ENCODE assay signal across 9 mouse cellular contexts in genomic region chr4:108362321-108363261, GRCm38 (mm10). TPM values are rescaled to one million over a fixed set of nuclear protein-coding genes. Genes with fewer than 3 reads are reported as not detected.
DNase-seq lines count a peak whose midpoint lies in the region; ATAC-seq and TF ChIP-seq lines count a peak whose summit lies in the region.
"Had no signal": no experiment of that assay in that cellular context is flagged by ENCODE, and none has a peak within 500 bp of the region (broad histone marks: within the 10 kb centered on the region; RNA-seq: fewer than 3 reads in every experiment).

No protein-coding gene starts in this region.

- H3K4me3 ChIP-seq in embryonic fibroblast, embryonic 13.5 days (ENCODE audit: insufficient read depth, low read length) = no peak overlapping the region
- H3K4me3 ChIP-seq in kidney, adult 2 months (ENCODE audit: insufficient read depth, low read depth, low read length) = no peak overlapping the region
- H3K4me3 ChIP-seq in midbrain, embryonic 11.5 days (ENCODE audit: low read depth, low read length) = no peak overlapping the region

- H3K27me3 ChIP-seq in kidney, adult 2 months (replicated peaks; ENCODE audit: control insufficient read depth, insufficient read depth, low read length) = no peaks in the 10 kb centered on the region
- no peaks in the 10 kb centered on the region for H3K27me3 ChIP-seq in midbrain, embryonic 11.5 days (ENCODE audit: control insufficient read depth, insufficient read depth, low read length)

- TF ChIP-seq CTCF in embryonic fibroblast, embryonic 13.5 days (IDR thresholded peaks at IDR 0.05; ENCODE audit: borderline replicate concordance, insufficient read depth, low read length) = no peak
- TF ChIP-seq CTCF in kidney, adult 2 months (conservative IDR thresholded peaks at IDR 0.05; ENCODE audit: insufficient read depth, insufficient read length, low read depth, low read length) = no peak

- peak; percentile 83 for ATAC-seq in midbrain, embryonic 11.5 days (ENCODE audit: low FRiP score)
- no peak for ATAC-seq in erythroblast, adult 5-6 weeks (replicated peaks; ENCODE audit: low FRiP score, poor library complexity, severe bottlenecking)

- peak overlapping the region; percentile 24 for H3K9ac ChIP-seq in midbrain, embryonic 11.5 days (ENCODE audit: low read length)

- DNase-seq in adrenal gland, postnatal 14 days = peak; percentile 55
- DNase-seq in adrenal gland, postnatal 4 days (ENCODE audit: low spot score in 2 of 2) = no peak
- peak; percentile 60 for DNase-seq in kidney, adult 2 months
- peak; percentile 98 for DNase-seq in midbrain, embryonic 11.5 days (ENCODE audit: low spot score, missing footprints)
- no peak for DNase-seq in cerebellum, adult 9-11 months
- no peak for DNase-seq in right cerebral cortex, adult 2 months (ENCODE audit: low spot score in 2 of 2)

- WGBS in kidney, adult 2 months = 22% methylated on average over 18 of the region's 18 CpGs
- 2% methylated on average over 18 of the region's 18 CpGs for whole genome bisulfite sequencing in midbrain, embryonic 11.5 days

- no peaks in the 10 kb centered on the region for H3K36me3 ChIP-seq in kidney, adult 2 months (ENCODE audit: control insufficient read depth, insufficient read depth, low read length)
- H3K36me3 ChIP-seq in midbrain, embryonic 11.5 days (ENCODE audit: control insufficient read depth, insufficient read depth, low read length) = no peaks in the 10 kb centered on the region

- TF ChIP-seq POLR2A in embryonic fibroblast, embryonic 13.5 days (IDR thresholded peaks at IDR 0.05; ENCODE audit: low read depth, low read length) = no peak
- no peak for TF ChIP-seq POLR2A in kidney, adult 2 months (IDR thresholded peaks at IDR 0.05; ENCODE audit: low read depth, low read length)

- H3K4me1 ChIP-seq in embryonic fibroblast, embryonic 13.5 days (ENCODE audit: control insufficient read depth, insufficient read depth, low read length) = peaks cover 10% of the 10 kb centered on the region; the same call in 1 of the 2 replicates
- peaks cover 5% of the 10 kb centered on the region; the same call in 1 of the 2 replicates for H3K4me1 ChIP-seq in kidney, adult 2 months (ENCODE audit: control insufficient read depth, insufficient read depth, low read length)
- peaks cover 55% of the 10 kb centered on the region for H3K4me1 ChIP-seq in midbrain, embryonic 11.5 days (ENCODE audit: control insufficient read depth, insufficient read depth, low read length)

- no peaks in the 10 kb centered on the region for H3K9me3 ChIP-seq in midbrain, embryonic 11.5 days (ENCODE audit: control insufficient read depth, low read length)

- H3K4me2 ChIP-seq in midbrain, embryonic 11.5 days = peak overlapping the region; percentile 29

- H3K27ac ChIP-seq in embryonic fibroblast, embryonic 13.5 days (ENCODE audit: insufficient read depth, low read length) = peak overlapping the region; percentile 20
- H3K27ac ChIP-seq in kidney, adult 2 months (ENCODE audit: insufficient read depth, low read depth, low read length) = no peak overlapping the region
- H3K27ac ChIP-seq in midbrain, embryonic 11.5 days (ENCODE audit: low read depth, low read length) = peak overlapping the region; percentile 93

RNA-seq across cellular contexts. Expression of gene Shisal2a, which starts 20.6 kb away (rescaled TPM):
- 4.2 and 5.5 TPM in 2 replicates for total RNA-seq in adrenal gland, postnatal 14 days (2021)
- 1 to 10 TPM; 6.9 to 7.6 TPM for total RNA-seq in adrenal gland, postnatal 4 days (2021)
- not detected in 2 replicates for polyA plus RNA-seq in embryonic fibroblast, embryonic 13.5 days (2011; ENCODE audit: insufficient read length, low read depth, missing spikeins)
- polyA plus RNA-seq in kidney, adult 2 months (2012; rRNA removed) = 0.25 TPM in 1 of 2 replicates, not detected in the other
- polyA plus RNA-seq in midbrain, embryonic 11.5 days (2014; fragmentation: Nextera tagmentation; extraction: Ambion mirVana) = 1.6 and 2.4 TPM in 2 replicates
- total RNA-seq in erythroblast, adult 5-6 weeks (2015; ENCODE audit: low replicate concordance) = not detected in 2 replicates
- not detected in 2 replicates for total RNA-seq in erythroblast, adult 5-6 weeks (2017; ENCODE audit: low replicate concordance)
- polyA plus RNA-seq: C2C12 had no signal

RNA-seq across cellular contexts. Expression of gene Coa7, which starts 34.7 kb away (rescaled TPM):
- 60.8 and 61.3 TPM in 2 replicates for total RNA-seq in adrenal gland, postnatal 14 days (2021)
- 10 to 100 TPM; 58.6 to 59.5 TPM for total RNA-seq in adrenal gland, postnatal 4 days (2021)
- 19.5 and 24.2 TPM in 2 replicates for polyA plus RNA-seq in embryonic fibroblast, embryonic 13.5 days (2011; ENCODE audit: insufficient read length, low read depth, missing spikeins)
- polyA plus RNA-seq in kidney, adult 2 months (2012; rRNA removed) = 15.7 and 21.2 TPM in 2 replicates
- 54.6 and 55.5 TPM in 2 replicates for polyA plus RNA-seq in midbrain, embryonic 11.5 days (2014; fragmentation: Nextera tagmentation; extraction: Ambion mirVana)
- 0.38 and 14.2 TPM in 2 replicates for total RNA-seq in erythroblast, adult 5-6 weeks (2015; ENCODE audit: low replicate concordance)
- 0.51 and 0.70 TPM in 2 replicates for total RNA-seq in erythroblast, adult 5-6 weeks (2017; ENCODE audit: low replicate concordance)

RNA-seq across cellular contexts. Expression of gene Gpx7, which starts 44.2 kb away (rescaled TPM):
- total RNA-seq in adrenal gland, postnatal 14 days (2021) = 13.6 and 13.9 TPM in 2 replicates
- 10 to 100 TPM; 25.0 to 31.1 TPM for total RNA-seq in adrenal gland, postnatal 4 days (2021)
- polyA plus RNA-seq in embryonic fibroblast, embryonic 13.5 days (2011; ENCODE audit: insufficient read length, low read depth, missing spikeins) = 45.3 and 64.1 TPM in 2 replicates
- polyA plus RNA-seq in kidney, adult 2 months (2012; rRNA removed) = 6.2 and 7.5 TPM in 2 replicates
- polyA plus RNA-seq in midbrain, embryonic 11.5 days (2014; fragmentation: Nextera tagmentation; extraction: Ambion mirVana) = 50.8 and 52.4 TPM in 2 replicates
- total RNA-seq in erythroblast, adult 5-6 weeks (2015; ENCODE audit: low replicate concordance) = not detected in 2 replicates
- not detected in 2 replicates for total RNA-seq in erythroblast, adult 5-6 weeks (2017; ENCODE audit: low replicate concordance)
- polyA plus RNA-seq: C2C12 had no signal

Comparison
In these comparisons a context has a peak if more than half of its experiments do, and no peak if none do; other contexts are left out.
1. DNase-seq: peak in adrenal gland, postnatal 14 days (single experiment), kidney, adult 2 months (single experiment) and midbrain, embryonic 11.5 days (single experiment); none in adrenal gland, postnatal 4 days (0 of 2), cerebellum, adult 9-11 months (single experiment) and right cerebral cortex, adult 2 months (0 of 2).
2. RNA of gene Gpx7, which starts 44.2 kb away (total RNA-seq): 25.0 to 31.1 TPM in adrenal gland, postnatal 4 days and 13.6 to 13.9 TPM in adrenal gland, postnatal 14 days; not detected in erythroblast, adult 5-6 weeks; every median in the first group is over 10 times any median in the second.